Mouse (Mus musculus): ENCODE measurements around the gene Kbtbd7. TPM values are rescaled to one million over a fixed set of nuclear protein-coding genes. Genes with fewer than 3 reads are reported as not detected.

Kbtbd7 gene
- 5.5 TPM for polyA plus RNA-seq (2017; shearing (Covaris generic))

DNA sequence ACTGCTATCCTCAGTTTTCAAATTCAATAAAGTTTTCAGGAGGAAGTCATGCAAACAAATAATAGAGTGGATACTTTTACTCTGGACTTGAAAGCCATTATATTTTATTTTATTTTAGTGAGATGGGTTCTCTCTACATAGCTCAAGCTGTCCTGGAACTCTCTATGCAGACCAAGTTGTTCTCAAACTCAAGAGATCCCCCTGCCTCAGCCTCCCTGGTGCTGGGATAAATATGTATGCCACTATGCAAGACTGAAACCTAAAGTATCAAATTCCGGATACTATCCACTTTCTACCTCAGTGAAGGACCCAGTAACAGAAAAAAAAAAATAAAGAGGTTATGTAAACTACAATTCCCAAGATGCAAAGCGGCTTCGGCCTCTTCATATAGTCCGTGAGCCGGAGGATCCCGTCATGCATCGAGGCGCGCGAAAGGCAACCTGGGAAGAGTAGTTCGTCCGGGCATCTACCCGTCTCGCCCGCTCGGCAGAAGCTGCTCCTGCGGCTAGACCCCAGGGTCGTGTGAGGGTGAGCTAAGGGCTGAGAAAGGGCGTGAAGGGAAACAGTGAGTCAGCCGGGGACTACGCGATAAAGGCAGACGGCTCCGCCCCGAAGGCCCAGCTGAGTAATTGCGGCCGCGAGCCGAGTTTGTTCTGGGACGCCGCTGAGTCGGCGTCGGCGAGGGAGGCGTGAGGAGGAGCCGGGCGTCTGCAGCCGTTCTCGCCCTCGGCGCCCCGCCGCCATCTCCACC lies at the start of gene Kbtbd7:
Gene Kbtbd7, plus strand, starts transcription at position 533 of the 751 bp plus-strand sequence.

DNA sequence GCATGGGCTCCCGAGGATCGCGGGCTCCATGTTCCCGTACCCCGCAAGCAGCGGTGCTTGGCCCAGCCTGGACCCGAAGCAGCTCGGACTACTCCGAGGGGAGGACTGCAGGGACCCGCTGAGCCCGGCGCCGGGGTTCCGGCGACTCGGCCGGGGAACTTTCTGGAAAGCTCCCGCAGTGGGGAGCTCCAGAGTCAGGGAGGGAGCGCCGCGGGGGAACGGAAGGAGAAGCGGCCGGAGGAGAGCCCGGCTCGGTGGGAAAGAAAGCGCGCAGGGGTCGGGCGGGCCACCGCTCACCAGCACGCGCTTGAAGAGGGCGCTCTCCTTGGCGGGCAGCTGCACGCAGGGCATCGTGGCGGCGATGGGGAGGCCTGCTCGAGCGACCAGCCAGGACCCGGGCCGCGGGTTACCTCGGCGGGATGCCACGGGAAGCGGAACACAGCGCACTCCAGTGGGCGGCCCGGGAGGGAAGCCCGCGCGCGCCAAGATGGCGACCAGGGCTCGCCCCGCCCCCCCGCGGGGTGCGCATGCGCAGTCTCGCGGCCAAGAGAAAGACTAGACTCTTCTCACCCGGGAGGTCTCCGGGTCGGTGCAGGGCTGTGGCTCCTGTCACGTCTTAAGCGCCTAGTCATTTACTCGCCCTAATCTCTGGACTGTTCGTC lies 35.9 kb upstream of the Kbtbd7 start, which contains the start of gene Naa16:
Gene Naa16, minus strand, starts transcription at position 514 of the 662 bp plus-strand sequence.

DNA sequence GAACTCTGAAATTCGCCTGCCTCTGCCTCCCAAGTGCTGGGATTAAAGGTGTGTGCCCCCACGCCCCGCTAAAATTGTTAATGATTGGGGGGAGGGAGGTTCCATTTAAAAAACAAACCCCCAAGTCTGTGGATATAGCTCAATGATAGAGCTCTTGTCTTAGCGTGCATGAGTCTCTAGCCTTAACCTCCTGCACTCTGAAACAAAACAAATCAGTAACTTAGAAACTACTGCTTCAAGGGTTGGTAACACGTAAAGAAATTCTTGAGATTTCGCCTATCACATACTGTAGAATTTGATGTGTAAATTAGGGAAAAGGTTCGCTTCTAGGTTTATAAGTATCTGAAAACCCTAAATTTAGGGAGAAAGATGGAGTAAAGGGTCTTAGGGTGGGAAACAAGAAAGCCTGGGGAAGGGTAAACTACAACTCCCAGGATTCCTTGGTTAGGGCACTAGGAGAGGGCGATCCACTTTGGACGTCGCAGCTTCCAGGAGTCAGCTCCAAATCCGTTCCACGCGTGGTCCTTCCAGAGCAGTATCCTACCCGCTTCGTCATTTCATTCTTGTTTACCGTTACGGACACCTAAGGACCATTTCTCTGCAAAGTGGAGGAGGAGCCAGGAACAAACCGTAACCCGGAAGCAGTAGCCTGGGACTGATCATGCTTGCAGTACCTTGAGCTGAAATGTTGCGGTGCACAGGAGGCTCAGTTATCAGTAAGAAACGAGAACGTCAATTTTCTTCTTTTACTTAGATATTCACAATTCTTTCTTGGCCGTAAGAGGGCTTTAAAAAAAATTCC lies 28.8 kb upstream of the Kbtbd7 start, which contains the start of gene Mtrf1:
Gene Mtrf1, plus strand, starts transcription at position 452 of the 802 bp plus-strand sequence.

DNA sequence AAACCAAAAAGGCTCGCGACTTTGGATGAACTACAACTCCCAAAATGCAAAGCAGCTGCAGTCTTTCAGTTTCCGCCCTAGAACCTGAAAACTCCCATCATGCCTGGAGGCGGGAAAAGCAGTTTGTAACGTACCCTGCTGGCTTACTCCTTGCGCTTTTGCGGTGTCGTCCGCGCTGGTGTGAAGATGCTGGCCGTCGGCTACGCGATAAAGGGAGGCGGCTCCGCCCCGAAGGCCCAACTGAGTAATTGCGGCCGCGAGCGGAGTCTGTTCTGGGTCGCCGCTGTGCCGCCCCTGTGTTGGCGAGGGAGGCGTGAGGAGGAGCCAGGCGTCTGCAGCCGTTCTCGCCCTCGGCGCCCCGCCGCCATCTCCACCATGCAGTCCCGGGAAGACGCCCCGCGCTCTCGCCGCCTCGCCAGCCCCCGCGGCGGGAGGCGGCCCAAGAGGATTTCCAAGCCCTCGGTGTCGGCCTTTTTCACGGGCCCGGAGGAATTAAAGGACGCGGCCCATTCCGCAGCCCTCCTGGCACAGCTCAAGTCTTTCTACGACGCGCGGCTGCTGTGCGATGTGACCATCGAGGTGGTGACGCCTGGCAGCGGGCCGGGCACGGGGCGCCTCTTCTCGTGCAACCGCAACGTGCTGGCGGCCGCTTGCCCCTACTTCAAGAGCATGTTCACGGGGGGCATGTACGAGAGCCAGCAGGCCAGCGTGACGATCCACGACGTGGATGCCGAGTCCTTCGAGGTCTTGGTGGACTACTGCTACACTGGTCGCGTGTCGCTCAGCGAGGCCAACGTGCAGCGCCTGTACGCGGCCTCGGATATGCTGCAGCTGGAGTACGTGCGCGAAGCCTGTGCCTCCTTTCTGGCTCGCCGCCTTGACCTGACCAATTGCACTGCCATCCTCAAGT lies 25.6 kb downstream of the Kbtbd7 start, which contains the start of gene Kbtbd6:
Gene Kbtbd6, plus strand, starts transcription at position 155 of the 910 bp plus-strand sequence.

Other genes with a start within 250 kb of the Kbtbd7 start
- 0.32 TPM for gene Zfp957, start 179.1 kb upstream of the Kbtbd7 start, polyA plus RNA-seq (2017; shearing (Covaris generic))
- gene Rgcc, start 124.9 kb upstream of the Kbtbd7 start, polyA plus RNA-seq (2017; shearing (Covaris generic)), result 33.5 TPM
- 65.6 TPM for gene Naa16, start 35.7 kb upstream of the Kbtbd7 start, polyA plus RNA-seq (2017; shearing (Covaris generic))
- 4.6 TPM for gene Mtrf1, start 28.7 kb upstream of the Kbtbd7 start, polyA plus RNA-seq (2017; shearing (Covaris generic))
- not detected for gene Kbtbd6, start 25.3 kb downstream of the Kbtbd7 start, polyA plus RNA-seq (2017; shearing (Covaris generic))
- gene Elf1, start 54.7 kb downstream of the Kbtbd7 start, polyA plus RNA-seq (2017; shearing (Covaris generic)), result 175 TPM
- 47.0 TPM for gene Wbp4, start 55.0 kb downstream of the Kbtbd7 start, polyA plus RNA-seq (2017; shearing (Covaris generic))
- gene Sugt1, start 161.2 kb downstream of the Kbtbd7 start, polyA plus RNA-seq (2017; shearing (Covaris generic)), result 98.9 TPM
- not detected for gene Cnmd, start 235.7 kb downstream of the Kbtbd7 start, polyA plus RNA-seq (2017; shearing (Covaris generic))

All from CD4-positive, CD25-positive, alpha-beta regulatory T cell (primary cell).